Mouse (Mus musculus) heart, adult 2 months (tissue): ENCODE measurements around the gene 4933406M09Rik.

Experiments used
- EP300 ChIP-seq: fragments of 200-500 bp; IDR thresholded peaks from 2 replicates; pipeline ENCODE4 v1.6.1; 2011; ENCODE audit warnings: low read depth, low read length, control low read depth; ENCODE audit not compliant: insufficient read depth
- POLR2A ChIP-seq: fragments of 200-500 bp; IDR thresholded peaks from 2 replicates; pipeline ENCODE4 v1.6.1; 2011; ENCODE audit warnings: mild to moderate bottlenecking, low read depth, low read length, control low read depth; ENCODE audit not compliant: insufficient read depth

DNA sequence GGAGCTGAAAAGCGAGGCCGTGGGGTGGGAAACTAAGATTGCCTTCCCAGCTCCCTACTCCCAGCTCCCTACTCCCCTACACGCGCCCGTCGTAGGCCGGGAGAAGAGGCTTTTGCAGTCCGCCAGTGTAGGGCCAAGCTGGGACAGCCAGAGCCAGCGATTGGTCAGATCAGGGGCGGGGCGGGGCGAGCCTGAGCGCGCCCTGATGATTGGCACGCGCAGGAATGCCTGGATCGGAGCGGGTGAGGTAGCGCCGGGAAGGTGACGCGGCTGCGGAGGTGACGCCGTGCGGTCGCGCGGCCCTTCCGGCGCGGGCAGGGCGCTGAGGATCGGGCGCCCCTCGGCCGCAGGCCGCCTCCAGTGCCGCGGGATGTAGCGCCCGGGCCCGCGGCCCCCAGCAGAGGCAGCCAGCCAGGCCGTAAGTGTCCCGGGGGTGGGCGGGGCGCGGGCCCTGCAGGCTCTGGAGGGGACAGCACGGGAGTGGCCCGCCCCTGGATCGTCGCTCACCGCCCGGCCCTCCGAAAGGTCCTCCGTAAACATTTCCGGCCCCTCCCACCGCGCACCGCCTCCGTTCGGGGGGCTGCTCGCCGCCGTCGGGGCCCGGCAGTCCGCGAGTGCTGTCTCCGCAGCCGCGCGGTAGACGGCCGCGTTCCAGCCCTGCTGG lies 29.6 kb downstream of the 4933406M09Rik start, which contains the start of gene Adipor1:
- TF ChIP-seq POLR2A (peak; percentile 90), EP300 (no peak)
